Mouse (Mus musculus): ENCODE results near the gene Zyx. TPM values are rescaled to one million over a fixed set of nuclear protein-coding genes. Genes with fewer than 3 reads are reported as not detected.

The Zyx gene
- total RNA-seq, 1 experiment from 2014 or later, result 48.0 TPM

DNA sequence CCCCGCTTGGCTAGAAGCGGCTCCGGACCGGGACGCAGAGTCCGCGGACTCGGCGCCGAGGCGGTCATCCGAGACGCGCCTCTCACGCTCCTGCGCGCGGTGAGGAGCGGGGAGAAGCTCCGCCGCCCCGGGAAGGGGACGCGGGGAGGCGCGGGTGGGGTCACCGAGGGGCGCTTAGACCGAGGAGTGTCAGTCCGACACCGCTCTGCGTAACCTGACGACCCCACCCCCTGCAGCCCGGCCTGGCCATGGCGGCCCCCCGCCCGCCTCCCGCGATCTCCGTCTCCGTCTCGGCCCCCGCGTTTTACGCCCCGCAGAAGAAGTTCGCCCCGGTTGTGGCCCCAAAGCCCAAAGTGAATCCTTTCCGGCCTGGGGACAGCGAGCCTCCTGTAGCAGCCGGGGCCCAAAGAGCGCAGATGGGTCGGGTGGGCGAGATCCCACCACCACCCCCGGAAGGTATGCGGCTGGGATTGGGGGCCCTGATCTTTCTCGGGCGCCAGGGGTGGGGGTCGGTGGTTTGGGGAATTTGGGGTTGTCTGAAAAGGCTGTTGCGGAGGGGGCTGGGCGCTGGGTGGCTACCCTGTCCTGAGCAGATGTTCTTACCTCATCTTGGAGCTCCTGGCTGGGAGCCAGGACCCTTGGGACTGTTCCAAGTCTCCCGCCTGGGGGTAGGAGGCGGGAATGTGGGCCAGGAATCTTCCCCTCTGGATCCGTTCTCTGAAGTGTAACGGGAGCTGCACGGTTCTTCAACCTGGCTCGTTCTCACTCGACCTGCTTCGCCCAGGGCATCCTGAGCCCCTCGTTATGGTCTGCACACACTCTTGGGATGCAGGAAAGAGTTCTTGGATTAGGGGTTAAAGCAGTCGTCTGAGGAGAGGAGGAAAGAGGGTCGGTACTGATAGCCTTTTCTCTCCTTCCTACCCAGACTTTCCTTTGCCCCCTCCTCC, 864 bp downstream of the Zyx start:
- ATAC-seq (replicated peaks; ENCODE audit: low read depth, poor library complexity, severe bottlenecking), result no peak

DNA sequence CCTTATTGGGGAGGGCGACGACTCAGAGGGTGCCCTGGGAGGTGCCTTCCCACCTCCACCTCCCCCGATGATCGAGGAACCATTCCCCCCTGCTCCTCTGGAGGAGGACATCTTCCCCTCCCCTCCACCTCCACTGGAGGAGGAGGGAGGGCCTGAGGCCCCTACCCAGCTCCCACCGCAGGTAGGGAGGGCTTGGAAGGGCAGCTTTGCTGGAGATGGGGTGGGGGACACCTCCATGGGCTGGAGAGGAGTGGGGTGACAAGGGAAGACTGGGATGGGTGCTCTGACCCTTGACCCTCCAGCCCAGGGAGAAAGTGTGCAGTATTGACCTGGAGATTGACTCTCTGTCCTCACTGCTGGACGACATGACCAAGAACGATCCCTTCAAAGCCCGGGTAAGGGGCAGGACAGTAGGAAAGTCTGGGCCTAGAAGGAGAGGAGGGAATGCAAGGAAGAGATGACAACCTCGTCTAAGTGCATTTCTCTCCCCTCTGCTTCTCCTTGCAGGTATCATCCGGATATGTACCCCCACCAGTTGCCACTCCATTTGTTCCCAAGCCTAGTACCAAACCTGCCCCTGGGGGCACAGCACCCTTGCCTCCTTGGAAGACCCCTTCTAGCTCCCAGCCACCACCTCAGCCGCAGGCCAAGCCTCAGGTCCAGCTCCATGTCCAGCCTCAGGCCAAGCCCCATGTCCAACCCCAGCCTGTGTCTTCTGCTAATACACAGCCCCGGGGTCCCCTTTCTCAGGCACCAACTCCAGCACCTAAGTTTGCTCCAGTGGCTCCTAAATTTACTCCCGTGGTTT, 1.7 kb downstream of the Zyx start:
- ATAC-seq (replicated peaks; ENCODE audit: low read depth, poor library complexity, severe bottlenecking), result no peak

- no peak for ATAC-seq (replicated peaks; ENCODE audit: low read depth, poor library complexity, severe bottlenecking)
Observed at GRCm38 (mm10) chr6:42351776-42352485, 2.5 kb downstream of the Zyx start.

- no peak for ATAC-seq (replicated peaks; ENCODE audit: low read depth, poor library complexity, severe bottlenecking)
Observed at GRCm38 (mm10) chr6:42352486-42352846, 3.0 kb downstream of the Zyx start.

- peak; percentile 37 for ATAC-seq (replicated peaks; ENCODE audit: low read depth, poor library complexity, severe bottlenecking)
Observed at GRCm38 (mm10) chr6:42353180-42353579, 3.8 kb downstream of the Zyx start.

- ATAC-seq (replicated peaks; ENCODE audit: low read depth, poor library complexity, severe bottlenecking), result peak; percentile 51
Observed at GRCm38 (mm10) chr6:42354076-42355019, 4.9 kb downstream of the Zyx start.

DNA sequence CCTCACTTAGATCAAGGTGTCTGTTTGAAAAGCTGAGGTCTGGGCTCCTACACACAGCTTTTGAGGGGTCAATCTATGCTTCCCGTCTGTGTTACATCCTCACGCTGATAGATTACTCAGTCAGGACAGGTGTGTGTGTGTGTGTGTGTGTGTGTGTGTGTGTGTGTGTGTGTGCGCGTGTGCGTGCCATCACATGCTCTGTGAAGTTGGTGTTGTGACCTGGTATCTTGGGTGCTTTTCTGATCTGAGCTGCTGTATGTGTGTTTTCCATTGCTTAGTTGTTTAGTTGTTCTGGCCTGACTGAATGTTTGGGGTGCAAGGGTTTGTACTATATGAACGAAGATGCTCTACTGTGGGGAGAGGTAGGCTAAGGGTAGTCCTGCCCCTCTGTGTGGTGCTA, 5.9 kb downstream of the Zyx start:
- ATAC-seq (replicated peaks; ENCODE audit: low read depth, poor library complexity, severe bottlenecking), result no peak

GRCm38 (mm10) chr6:42355794-42356600, 6.6 kb downstream of the Zyx start:
- no peak for ATAC-seq (replicated peaks; ENCODE audit: low read depth, poor library complexity, severe bottlenecking)

DNA sequence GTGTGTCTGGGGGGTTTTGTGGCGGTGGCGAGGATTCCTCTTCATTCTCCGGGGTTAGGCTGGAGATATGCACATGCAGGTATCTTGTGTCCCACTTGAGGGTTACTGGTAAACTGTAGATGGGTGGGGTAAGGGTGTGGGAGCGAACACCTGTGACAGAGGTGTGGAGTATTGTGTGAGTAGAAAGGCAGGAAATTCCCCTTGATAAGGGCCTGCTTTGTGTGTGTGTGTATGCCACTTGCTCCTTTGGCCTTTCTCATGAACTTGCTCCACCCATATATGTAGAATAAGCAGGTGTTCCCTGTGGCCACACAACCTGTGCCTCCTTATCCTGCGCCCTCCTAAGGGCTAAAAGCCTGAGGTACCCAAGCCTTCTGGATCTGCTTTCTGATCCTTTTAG, 7.5 kb downstream of the Zyx start:
- no peak for ATAC-seq (replicated peaks; ENCODE audit: low read depth, poor library complexity, severe bottlenecking)

DNA sequence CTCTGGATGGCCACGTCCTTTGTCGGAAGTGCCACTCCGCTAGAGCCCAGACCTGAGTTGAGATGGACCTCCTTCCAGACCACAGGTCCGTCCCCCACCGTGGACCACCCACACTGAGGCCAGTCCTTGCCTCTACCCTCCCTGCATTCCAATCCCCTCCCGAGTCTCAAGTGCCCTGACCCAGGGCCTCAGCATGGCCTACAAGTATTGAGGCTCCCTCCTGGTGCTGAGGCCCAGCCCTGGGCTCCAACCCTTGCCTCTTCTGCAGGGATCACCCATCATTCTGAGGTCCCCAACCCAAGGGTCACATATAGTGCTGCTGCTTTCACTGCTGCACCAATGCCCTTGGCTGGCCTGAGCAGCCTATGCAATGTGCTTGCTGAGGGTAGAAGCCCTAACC, 8.5 kb downstream of the Zyx start:
- no peak for ATAC-seq (replicated peaks; ENCODE audit: low read depth, poor library complexity, severe bottlenecking)

- no peak for ATAC-seq (replicated peaks; ENCODE audit: low read depth, poor library complexity, severe bottlenecking)
Observed at GRCm38 (mm10) chr6:42358901-42359300, 9.5 kb downstream of the Zyx start.

DNA sequence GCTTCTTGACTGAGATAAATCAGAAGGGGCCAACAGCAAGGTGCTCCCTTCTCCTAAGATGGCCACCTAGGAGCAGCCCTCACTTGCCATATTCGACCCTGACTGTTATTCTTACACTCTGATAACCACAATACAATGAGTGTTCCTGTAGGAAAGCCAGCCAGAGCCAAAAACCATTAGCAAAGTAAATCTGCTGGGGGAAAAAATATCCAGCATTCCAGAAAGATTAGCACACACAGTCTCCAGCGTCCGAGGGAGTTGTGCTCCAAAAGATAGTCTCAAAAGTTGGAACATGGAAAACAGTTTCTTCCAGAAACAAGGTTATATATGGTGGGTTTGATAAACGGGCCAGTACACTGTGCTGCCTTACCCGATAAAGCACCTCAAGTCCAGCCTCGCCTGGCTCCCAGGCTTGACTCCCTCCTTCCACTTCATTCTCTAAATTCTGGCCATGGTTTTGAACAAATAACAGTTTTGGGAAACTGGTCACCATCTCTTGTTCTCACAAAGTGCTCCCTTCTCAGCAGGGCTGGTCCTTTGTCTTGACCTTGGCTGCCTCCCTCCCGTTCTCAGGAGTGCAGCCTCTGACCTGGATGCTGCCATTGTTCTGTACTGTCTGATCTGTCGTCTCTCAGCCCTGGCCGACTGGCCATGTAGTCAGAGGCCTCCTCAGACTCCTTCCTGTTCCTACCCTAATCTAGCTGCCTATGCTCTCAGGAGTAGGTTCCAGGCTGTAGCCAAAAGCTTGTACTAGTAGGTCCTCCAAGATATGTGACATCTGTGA, 10.1 kb downstream of the Zyx start:
- no peak for ATAC-seq (replicated peaks; ENCODE audit: low read depth, poor library complexity, severe bottlenecking)

DNA sequence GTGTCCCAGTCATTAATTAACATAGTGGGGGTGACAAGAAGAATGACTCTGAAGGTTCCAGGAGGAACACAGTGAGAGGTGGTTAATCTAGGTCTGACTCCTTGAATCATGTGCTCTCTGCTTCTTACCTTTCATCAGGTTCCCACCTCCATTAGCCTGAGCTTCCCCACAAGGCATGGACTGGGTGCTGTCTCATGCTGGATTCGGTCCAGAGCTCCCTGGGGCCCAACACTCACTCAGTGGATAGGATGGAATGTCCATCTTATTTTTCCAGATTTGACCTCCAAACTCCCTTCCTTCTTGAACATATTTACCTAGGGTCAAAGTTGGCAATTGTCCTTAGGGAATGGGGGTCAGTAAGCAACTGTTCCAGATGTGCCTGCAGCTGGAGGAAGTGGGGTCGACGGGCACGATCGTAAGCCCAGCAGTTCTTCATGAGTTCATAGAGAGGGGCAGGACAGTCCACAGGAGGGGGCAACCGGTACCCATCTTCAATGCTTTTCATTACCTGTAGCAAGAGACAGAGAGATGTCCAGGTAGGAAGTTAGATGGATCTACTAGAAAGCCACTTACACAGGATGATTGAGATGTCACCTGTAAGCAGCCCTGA, 10.9 kb downstream of the Zyx start:
- no peak for ATAC-seq (replicated peaks; ENCODE audit: low read depth, poor library complexity, severe bottlenecking)

- no peak for ATAC-seq (replicated peaks; ENCODE audit: low read depth, poor library complexity, severe bottlenecking)
Observed at GRCm38 (mm10) chr6:42361041-42361895, 11.8 kb downstream of the Zyx start.

DNA sequence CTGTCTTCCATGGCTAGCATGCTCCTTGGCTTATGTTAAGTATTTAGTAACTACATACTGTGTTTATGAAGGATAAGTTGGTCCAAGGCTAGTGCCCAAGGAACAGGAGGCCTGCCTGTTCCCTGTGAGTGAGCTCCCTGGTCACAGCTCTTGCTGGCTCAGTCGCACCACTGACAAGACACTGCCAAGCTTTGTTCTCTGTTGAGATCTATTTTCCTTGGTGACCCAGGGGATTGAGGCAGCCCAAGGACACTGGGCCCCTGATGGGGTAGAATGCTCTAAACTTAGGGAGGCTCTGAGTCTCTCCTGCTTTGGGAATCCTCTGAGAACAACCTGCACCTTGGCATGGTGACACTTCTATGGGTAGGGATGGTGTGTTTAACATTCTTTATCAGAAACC, 12.6 kb downstream of the Zyx start:
- no peak for ATAC-seq (replicated peaks; ENCODE audit: low read depth, poor library complexity, severe bottlenecking)

DNA sequence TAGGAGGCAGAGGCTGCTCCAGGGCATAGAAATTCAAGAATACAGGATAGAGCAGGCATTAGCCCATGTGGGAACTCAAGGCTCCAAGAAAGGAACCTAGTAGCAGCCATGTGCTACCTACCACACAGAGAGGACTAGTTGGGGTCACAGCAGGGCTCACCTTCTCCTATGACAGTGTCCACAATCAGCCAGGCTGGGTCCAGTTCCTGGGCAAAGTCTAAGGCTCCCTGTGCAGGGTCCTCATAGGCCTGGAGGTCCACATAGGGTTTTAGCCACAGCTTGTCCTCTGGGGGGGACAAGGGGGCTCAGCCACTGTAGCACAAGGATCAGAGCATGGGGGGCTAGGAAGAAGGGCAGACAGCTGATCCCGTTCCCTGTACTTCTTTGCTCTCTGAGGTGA, 13.1 kb downstream of the Zyx start:
- ATAC-seq (replicated peaks; ENCODE audit: low read depth, poor library complexity, severe bottlenecking), result no peak

DNA sequence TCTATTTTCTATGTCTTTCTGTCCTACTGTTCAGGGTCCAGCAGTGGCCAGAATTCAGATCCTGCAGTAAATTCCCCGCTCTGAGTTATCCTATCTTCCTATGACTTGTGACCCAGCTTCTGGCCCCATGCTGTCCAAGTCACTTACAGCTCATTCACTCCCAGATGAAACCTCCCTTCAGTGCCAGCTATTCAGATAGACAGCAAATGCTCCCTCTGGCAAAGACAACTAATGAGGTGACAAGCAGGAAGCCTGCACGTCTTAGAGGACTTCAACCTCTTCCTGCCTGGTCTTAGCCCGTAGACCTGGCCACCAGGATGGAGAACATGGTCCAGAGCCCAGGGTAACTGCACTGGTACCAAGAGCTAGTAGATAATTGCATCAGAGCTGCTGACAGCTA, 13.5 kb downstream of the Zyx start:
- 0 out of 2 replicates have a peak, but pooled peaks have one; percentile 16 for ATAC-seq (replicated peaks; ENCODE audit: low read depth, poor library complexity, severe bottlenecking)
